Mouse (Mus musculus): Measurements from ENCODE around the gene Rassf7.

Rassf7 gene

GRCm38 (mm10) chr7:141265739-141266561, 50.3 kb downstream of the Rassf7 start, which contains the start of gene Irf7:
Gene Irf7 (minus strand): TSS chr7:141266481.
- H3K4me1 ChIP-seq (replicated peaks; ENCODE audit: low read depth, low read length), result peaks cover 58% of the 10 kb centered on the region
- H3K36me3 ChIP-seq (ENCODE audit: insufficient read depth, low read length), result peaks cover 43% of the 10 kb centered on the region
- peaks cover 25% of the 10 kb centered on the region for H3K27me3 ChIP-seq (ENCODE audit: insufficient read depth, low read length)
- no peaks in the 10 kb centered on the region for H3K9me3 ChIP-seq (ENCODE audit: low read length)
- H3K4me3 ChIP-seq (replicated peaks; ENCODE audit: low read length), result peak within 1 kb of the TSS; percentile 43; the same call in 1 of the 2 replicates
- TF ChIP-seq NANOG (IDR thresholded peaks at IDR 0.05; ENCODE audit: borderline replicate concordance, low read length) (no peak), POU5F1 (IDR thresholded peaks at IDR 0.05; ENCODE audit: borderline replicate concordance, low read length) (no peak), CTCF (conservative IDR thresholded peaks at IDR 0.05; ENCODE audit: low read length) (no peak)

Measured in E14TG2a.4 (cell line).